Mouse (Mus musculus) embryo, embryonic 9.5 days (tissue): ENCODE results near the gene Kndc1.

ENCODE experiments used
- DNase-seq: peaks from one replicate; pipeline ENCODE4 v3.0.0-alpha.2; 2017; ENCODE audit errors: extremely low spot score

Kndc1 gene

DNA sequence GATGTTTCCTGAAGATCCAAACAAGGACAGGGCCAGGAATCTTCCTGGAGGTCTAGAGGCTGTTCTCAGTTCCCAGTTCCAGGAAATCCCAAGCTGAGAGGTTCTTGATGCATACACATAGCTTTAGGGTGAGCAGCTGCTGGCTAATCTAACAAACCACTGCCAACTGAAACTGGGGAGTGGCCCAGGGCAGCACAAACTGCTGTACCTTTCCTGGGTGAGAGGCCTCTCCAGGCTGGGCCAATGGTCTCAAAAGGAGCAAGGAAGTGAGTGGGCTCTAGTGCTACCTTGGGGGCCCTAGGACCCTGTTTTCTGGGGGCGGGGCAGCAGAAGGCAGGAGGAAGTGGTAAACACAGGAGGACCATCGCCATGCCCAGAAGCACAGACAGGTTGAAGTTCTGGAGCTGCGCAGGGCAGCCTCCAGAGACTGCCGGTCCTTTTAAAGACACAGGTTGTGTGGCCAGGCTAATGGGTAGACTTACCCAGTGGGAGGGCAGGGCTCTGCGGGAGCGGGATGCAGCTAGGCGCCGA, 96.4 kb downstream of the Kndc1 start:
- DNase-seq: no peak
